Mouse (Mus musculus) lung, postnatal 10 days (tissue): ENCODE measurements around the gene Mical3.

Experiments used
- DNase-seq: peaks from one replicate; pipeline ENCODE4 v3.0.0; 2021

Mical3 gene

DNA sequence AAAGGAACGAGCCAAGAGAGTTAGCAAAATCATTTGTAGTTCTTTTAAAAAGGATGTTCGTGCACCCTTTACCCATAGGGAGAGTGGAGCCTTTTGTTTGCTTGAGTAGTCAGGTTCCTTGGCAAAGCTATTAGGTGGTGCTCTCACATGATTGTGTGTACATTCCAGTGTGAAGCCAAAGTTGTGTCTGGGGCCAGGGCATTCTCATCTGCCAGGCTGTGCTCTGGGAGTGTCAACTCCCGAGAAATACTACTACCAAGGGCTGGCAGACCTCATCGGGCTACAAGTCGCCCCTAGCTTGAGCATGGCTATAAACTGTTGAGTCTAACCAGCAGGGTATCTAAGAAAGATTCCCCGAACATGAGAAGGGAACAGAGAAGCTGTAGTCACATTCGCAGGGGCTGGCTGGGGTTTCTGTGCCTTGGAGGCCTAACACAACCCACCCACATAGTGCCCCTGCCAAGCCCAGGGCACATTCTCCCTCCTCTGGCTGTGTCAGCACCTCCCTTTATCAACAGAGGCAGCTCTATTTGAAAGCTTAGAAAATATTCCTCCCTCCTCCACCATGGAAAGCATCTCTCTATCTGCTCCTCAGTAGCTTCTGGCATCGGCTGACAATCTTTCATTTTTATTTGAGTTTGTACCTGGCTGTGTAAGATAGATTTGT is 130.8 kb downstream of the Mical3 start:
- DNase-seq: no peak

DNA sequence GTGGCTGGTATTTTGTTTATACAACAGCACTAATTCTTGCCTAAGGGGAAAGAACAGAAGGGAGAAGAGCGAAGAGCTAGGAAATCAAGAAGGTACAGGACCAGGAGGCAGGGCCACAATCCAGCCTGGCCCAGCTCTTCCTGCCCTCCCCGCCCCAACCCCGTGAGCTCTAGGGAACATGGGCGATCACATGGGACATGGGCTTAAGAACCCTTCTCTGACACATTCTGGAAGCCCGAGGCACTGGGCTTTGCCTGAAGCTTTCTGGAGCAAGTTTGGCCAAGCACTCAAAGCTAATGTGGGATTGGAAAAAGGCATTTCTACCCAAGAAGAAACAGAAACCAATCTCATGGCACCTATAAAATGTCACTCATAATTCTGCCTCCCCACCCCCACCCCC is 131.7 kb downstream of the Mical3 start:
- DNase-seq: peak; percentile 26

- no peak for DNase-seq
These were observed 134.2 kb downstream of the Mical3 start for GRCm38 (mm10) chr6:120996607-120997006.

DNA sequence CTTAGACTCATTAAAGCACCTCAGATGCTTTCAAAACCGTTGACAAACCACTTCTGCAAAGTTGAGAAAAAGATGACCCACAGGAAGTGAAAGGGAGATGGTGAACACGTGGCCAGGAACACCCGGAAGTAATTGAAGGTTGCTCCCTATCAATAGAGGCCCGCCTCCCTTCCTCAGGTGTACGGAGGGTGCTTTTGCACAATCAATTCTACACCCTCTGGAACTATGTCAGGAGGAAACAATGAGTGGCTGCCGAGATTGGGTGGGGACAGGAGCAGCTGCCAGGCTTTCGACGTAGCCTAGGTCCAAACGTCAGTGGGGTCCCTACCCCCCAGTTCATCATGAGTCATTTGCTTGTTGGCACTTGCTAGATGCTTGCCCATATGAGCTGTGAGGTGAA is 135.3 kb downstream of the Mical3 start:
- no peak for DNase-seq

DNA sequence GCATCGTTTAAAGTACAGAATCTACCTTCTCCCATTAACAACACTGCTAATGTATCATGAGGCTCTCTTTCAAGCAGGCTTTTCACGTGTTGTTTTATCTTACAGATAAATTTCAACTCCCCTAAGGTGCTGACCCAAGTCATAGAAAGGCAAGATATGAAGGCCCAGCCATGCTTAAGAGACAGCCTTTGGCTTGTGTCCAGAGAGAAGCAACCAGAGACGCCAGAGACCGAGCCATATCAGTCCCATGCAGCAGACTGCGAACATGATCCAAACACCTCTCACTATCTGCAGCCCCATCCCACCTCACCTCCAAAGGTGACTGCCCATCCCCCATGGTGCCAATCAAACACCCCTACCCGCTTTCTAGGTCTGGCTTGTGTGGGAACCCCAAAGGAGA is 138.9 kb downstream of the Mical3 start:
- DNase-seq: no peak

DNA sequence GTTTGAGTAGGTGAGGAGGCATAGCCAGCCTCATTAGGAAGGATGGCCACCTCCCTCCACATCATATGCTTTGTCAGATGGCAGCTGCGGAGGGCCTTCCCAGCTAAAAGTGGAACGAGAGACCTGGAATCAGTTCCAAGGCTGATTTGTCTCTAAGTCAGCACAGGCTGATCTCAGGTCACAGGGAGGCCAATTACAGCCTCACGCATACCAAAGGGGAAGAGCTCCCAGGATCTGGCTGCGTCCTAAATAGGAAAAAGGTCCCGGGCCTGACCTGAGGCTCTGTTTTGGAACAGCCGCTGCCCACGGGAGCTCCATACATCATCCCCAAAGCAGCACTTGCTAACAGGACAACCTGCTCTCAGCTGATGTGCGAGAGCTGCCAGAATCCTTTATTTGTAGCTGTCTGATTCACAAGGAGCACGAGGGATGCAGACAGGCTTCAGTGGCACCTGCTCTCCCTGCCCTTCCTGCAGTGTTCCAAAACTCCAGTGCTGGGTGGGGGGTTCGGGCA is 143.2 kb downstream of the Mical3 start:
- no peak for DNase-seq

GRCm38 (mm10) chr6:120987164-120987563 is 143.6 kb downstream of the Mical3 start:
- DNase-seq: no peak

- DNase-seq: no peak
These were observed 144.6 kb downstream of the Mical3 start for GRCm38 (mm10) chr6:120986172-120986571.

- no peak for DNase-seq
These were observed 148.5 kb downstream of the Mical3 start for GRCm38 (mm10) chr6:120982314-120982713.

DNA sequence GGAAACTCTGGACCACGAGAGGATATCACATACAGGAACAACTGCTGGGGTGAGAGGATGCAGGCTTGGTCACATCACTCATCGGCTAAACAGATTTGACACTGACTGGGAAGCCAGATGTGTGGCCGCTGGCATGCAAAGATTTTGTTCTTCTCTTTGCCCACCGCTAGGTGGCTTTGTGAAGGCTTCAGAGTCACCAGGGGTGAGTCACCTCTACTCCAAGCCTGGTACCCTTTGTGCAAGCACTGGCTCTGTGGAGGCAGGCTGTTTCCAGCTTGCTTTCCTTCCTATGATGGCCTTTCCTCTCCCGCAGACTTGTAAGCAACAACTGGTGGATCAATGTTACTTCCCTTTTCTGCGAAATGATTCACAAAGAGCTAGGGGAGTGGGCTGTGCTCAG is 149.3 kb downstream of the Mical3 start:
- peak; percentile 46 for DNase-seq

GRCm38 (mm10) chr6:120978019-120978621 is 152.7 kb downstream of the Mical3 start:
- DNase-seq: peak; percentile 62

- DNase-seq: no peak
These were observed 153.8 kb downstream of the Mical3 start for GRCm38 (mm10) chr6:120976991-120977390.

DNA sequence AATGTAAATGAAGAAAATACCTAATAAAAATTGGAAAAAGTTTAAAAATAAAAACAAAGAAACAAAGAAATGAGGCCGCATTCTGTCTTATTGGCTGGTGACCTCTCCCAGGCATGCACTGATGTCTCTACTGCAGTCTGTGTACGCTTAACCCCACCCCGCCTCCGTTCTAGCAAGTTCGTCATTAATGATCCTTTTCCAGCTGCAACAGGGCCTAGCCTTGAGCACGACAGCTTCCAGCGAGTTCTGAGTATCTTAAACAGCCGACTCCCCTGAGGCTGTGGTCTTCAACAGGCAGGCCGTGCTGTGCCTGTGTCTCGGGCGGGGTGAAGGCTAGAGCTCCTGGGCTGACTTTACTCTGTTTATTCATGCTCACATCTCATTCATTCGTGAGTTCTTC is 154.7 kb downstream of the Mical3 start:
- no peak for DNase-seq

GRCm38 (mm10) chr6:120971797-120972590 is 158.8 kb downstream of the Mical3 start:
- DNase-seq: peak; percentile 85

GRCm38 (mm10) chr6:120970939-120971796 is 159.6 kb downstream of the Mical3 start:
- no peak for DNase-seq

- DNase-seq: no peak
These were observed 165.0 kb downstream of the Mical3 start for GRCm38 (mm10) chr6:120965814-120966213.

GRCm38 (mm10) chr6:120964179-120964578 is 166.6 kb downstream of the Mical3 start:
- DNase-seq: no peak

DNA sequence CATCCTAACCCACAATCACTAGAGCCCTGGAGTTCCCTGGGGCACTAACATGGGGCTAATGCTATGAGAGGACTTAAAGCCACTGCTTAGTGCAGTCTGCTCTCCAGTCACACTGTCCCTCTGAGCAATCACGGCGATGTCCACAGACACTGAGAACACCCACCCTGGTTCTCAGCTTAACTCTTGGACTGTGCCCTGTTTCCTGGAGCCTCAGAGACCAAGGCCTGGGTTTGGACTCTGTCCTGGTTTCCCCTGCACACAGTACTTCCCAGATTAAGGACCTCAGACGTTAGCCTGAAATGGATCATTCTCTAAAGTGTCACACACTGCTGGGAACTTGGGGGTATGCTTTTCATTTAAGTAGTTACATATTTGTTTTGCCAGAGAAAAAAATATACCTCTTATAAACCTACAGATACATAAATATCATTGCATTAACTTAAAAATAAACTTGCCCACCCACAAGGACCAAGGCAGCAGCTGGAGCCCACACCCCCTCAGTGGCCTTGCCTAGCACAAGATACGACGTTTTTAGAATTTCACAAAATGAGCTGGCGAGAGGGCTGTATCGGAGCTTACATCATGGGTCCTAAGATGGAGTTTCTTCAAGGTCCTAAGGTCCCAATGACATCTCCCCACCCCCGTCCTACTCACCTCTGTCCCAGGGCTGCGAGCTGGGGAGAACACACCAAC is 170.3 kb downstream of the Mical3 start:
- DNase-seq: no peak

DNA sequence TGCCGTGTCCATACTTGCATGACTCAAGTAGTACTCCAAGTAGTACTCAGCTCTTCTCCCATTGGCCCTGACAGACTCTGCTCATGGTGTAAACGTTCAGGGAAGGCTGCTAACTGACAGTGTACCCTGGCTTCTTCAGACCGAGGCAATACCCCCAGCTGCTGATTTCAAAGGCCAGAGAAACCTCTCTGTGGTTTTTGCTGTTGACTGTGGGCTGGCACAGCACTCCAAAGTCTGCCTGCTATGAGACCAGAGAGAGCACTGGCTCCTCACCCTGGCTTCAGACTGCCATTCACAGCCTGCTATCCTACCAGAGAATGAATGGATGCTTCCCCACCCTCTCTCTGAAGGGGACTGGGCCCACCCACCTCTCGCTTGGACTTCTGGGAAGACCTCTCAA is 173.5 kb downstream of the Mical3 start:
- no peak for DNase-seq

DNA sequence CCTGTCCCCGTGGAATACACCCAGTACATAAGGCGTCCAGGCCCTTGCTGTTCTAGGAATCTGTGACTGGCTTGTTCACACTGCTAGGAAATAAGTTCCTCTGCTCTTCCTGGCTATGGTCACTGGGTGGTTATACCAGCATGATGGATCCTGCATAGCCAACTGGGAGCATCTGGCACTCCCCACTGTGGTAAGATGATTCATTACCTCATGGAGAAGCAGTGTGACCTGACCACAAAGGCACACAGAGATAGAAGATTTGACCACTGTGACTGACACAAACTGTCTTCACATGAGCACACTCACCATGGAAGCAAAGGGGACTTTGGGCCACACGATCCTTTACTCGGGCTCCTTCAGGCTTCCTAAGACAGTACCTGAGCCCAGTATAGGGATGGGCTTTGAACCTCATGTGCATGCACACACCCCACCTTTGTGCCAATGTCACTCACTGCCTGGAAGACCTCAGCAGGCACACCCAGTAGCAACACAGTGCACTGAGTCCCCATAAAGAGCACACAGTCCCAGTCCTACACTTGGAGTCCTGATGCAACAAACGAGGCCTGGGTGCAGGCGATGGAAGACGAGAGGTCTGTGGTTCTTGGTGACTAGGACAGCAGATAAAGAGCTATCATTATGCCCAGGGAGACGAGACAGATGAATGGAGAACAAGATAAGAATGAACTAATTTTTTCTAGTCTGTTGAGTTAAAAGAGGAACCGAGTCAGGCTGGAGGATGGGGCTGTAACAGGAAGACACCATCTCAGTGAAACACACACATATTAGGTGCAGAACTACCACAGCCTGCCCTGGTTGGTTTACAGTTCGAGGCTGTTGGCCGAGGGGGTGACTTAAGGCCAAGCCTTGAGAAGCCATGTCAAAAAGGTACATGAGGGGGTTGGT is 174.3 kb downstream of the Mical3 start:
- DNase-seq: no peak

DNA sequence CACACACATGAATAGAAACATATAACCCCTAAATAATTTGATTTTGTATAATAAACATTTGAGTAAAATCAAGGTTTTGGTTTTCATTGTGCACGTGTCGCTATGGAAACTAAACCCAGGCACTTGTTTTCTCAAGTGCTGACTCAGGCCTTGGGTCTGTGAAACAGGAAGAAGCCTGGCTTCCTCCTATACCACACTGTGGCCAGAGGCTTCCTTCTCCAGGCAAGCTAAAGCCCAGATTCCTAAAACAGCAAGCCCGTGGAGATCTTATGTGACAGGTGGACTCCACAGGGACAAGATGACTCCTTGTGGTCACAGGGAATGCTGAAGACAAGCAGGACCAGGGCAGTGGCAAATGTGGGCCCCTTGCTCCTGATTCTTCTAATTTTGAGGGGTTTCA is 175.6 kb downstream of the Mical3 start:
- peak; percentile 22 for DNase-seq
